Mouse (Mus musculus) lung, postnatal 0 days (tissue): ENCODE measurements around the gene Gm42421.

Experiments
- CTCF ChIP-seq: IDR thresholded peaks from 2 replicates; pipeline ENCODE4 v1.5.1; 2016; ENCODE audit warnings: antibody characterized with exemption, mild to moderate bottlenecking
- EP300 ChIP-seq: IDR thresholded peaks from 2 replicates; pipeline ENCODE4 v1.6.1; 2016; ENCODE audit warnings: antibody characterized with exemption, mild to moderate bottlenecking, control low read depth

DNA sequence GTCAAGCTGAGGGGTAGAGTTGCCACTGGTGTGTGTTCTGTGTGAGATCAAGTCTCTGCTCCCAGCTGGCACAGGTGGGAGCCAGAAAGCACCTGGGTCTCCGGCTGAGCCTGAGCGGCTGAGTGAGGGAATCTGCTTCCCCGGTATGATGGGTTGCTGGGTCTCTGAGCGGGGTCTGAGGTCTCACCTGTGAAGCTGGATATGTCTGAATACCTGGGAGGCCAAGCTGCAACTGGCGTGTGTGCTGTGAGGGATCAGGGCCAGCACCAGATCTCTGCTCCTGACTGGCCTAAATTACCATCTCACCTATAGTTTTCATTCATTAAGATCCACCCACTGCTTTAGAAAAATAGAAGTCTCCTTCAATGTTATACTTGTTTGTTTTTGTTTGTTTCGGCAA lies 29.1 kb downstream of the Gm42421 start:
- no peak for TF ChIP-seq CTCF
- no peak for TF ChIP-seq EP300
